Mouse (Mus musculus) MEL (cell line): Measurements from ENCODE around the gene Nefh. TPM values are rescaled to one million over a fixed set of nuclear protein-coding genes. Genes with fewer than 3 reads are reported as not detected.

ENCODE experiments used
- DNase-seq: peaks from one replicate; pipeline ENCODE4 v3.0.0; 2011; ENCODE audit warnings: low read depth, low spot score
- H3K27ac ChIP-seq: 2 replicates; pipeline ENCODE4 v1.5.1; 2012; ENCODE audit warnings: low read depth, mild to moderate bottlenecking, control low read depth, low read length, moderate library complexity; ENCODE audit not compliant: control insufficient read depth
- H3K27me3 ChIP-seq, 2 experiments: fragments of 150-350 bp in 1 of 2; sonication (generic) in 1 of 2; 2 replicates each; pipeline ENCODE4 v1.6.1; 2012; ENCODE audit warnings: low read length in 2 of 2, mild to moderate bottlenecking in 2 of 2, improper control_type of control experiment in 1 of 2, moderate library complexity in 1 of 2; ENCODE audit not compliant: insufficient read depth in 2 of 2, control insufficient read depth in 1 of 2
- H3K36me3 ChIP-seq, 2 experiments: 2 replicates each; pipeline ENCODE4 v1.6.1; 2012 to 2014; ENCODE audit warnings: low read length in 2 of 2, improper control_type of control experiment in 1 of 2, inconsistent platforms in 1 of 2, mild to moderate bottlenecking in 1 of 2; ENCODE audit not compliant: insufficient read depth in 2 of 2, control insufficient read depth in 1 of 2
- H3K4me1 ChIP-seq, 2 experiments: fragments of 150-350 bp in 1 of 2; sonication (generic) in 1 of 2; 2 replicates each; pipeline ENCODE4 v1.6.1; 2012; ENCODE audit warnings: low read length in 2 of 2, improper control_type of control experiment in 1 of 2, mild to moderate bottlenecking in 1 of 2; ENCODE audit not compliant: insufficient read depth in 2 of 2, control insufficient read depth in 1 of 2
- H3K4me3 ChIP-seq, 2 experiments: fragments of 150-350 bp in 1 of 2; sonication (generic) in 1 of 2; 2 replicates each; pipeline ENCODE4 v1.5.1; 2012; ENCODE audit warnings: low read depth in 2 of 2, low read length in 2 of 2, mild to moderate bottlenecking in 2 of 2, moderate library complexity in 2 of 2, control low read depth in 1 of 2, improper control_type of control experiment in 1 of 2; ENCODE audit not compliant: control insufficient read depth in 1 of 2, insufficient read depth in 1 of 2
- H3K79me2 ChIP-seq: 2 replicates; pipeline ENCODE4 v1.6.1; 2012; ENCODE audit warnings: mild to moderate bottlenecking, low read length, moderate library complexity; ENCODE audit not compliant: control insufficient read depth, poor library complexity, insufficient read depth
- H3K9ac ChIP-seq: 2 replicates; pipeline ENCODE4 v1.6.1; 2012; ENCODE audit warnings: low read depth, mild to moderate bottlenecking, control low read depth, low read length, moderate library complexity; ENCODE audit not compliant: control insufficient read depth, poor library complexity, severe bottlenecking
- H3K9me3 ChIP-seq: fragments of 150-350 bp; sonication (generic); replicated peaks from 2 replicates; pipeline ENCODE4 v1.6.1; 2012; ENCODE audit warnings: mild to moderate bottlenecking, low read length, improper control_type of control experiment, moderate library complexity; ENCODE audit not compliant: insufficient read depth
- BHLHE40 ChIP-seq: IDR thresholded peaks from 2 replicates; pipeline ENCODE4 v1.6.1; 2012; ENCODE audit warnings: low read depth, mild to moderate bottlenecking, inconsistent platforms, low read length, improper control_type of control experiment, borderline replicate concordance
- CHD1 ChIP-seq: IDR thresholded peaks from 2 replicates; pipeline ENCODE4 v1.6.1; 2012; ENCODE audit warnings: low read depth, mild to moderate bottlenecking, inconsistent platforms, low read length, improper control_type of control experiment
- CTCF ChIP-seq, 3 experiments: IDR thresholded peaks in 2 of 3; conservative IDR thresholded peaks in 1 of 3; 2 replicates each; pipeline ENCODE4 v1.5.1; 2011 to 2012; ENCODE audit warnings: low read length in 3 of 3, low read depth in 2 of 3, mild to moderate bottlenecking in 2 of 3, improper control_type of control experiment in 1 of 3, inconsistent platforms in 1 of 3, mixed read lengths in 1 of 3, moderate library complexity in 1 of 3; ENCODE audit not compliant: control insufficient read depth in 1 of 3, insufficient read depth in 1 of 3, poor library complexity in 1 of 3, severe bottlenecking in 1 of 3
- E2F4 ChIP-seq: IDR thresholded peaks from 2 replicates; pipeline ENCODE4 v1.6.1; 2011; ENCODE audit warnings: low read depth, low read length, improper control_type of control experiment, borderline replicate concordance
- EP300 ChIP-seq, 2 experiments: IDR thresholded peaks; 2 replicates each; pipeline ENCODE4 v1.6.1; 2011; ENCODE audit warnings: improper control_type of control experiment in 2 of 2, low read length in 2 of 2, low read depth in 1 of 2, mild to moderate bottlenecking in 1 of 2
- ETS1 ChIP-seq: IDR thresholded peaks from 2 replicates; pipeline ENCODE4 v1.6.1; 2012; ENCODE audit warnings: low read depth, mild to moderate bottlenecking, inconsistent platforms, low read length, improper control_type of control experiment, moderate library complexity
- GABPA ChIP-seq: IDR thresholded peaks from 2 replicates; pipeline ENCODE4 v1.6.1; 2012; ENCODE audit warnings: low read depth, mild to moderate bottlenecking, inconsistent platforms, low read length, improper control_type of control experiment, moderate library complexity
- MAX ChIP-seq: IDR thresholded peaks from 2 replicates; pipeline ENCODE4 v1.6.1; 2011; ENCODE audit warnings: low read length, improper control_type of control experiment
- MAZ ChIP-seq: IDR thresholded peaks from 2 replicates; pipeline ENCODE4 v1.6.1; 2012; ENCODE audit warnings: low read depth, mild to moderate bottlenecking, inconsistent platforms, low read length, improper control_type of control experiment
- MEF2A ChIP-seq: IDR thresholded peaks from 2 replicates; pipeline ENCODE4 v1.6.1; 2014; ENCODE audit warnings: low read depth, mild to moderate bottlenecking, inconsistent platforms, low read length, improper control_type of control experiment; ENCODE audit not compliant: poor library complexity, insufficient replicate concordance, severe bottlenecking; ENCODE audit errors: extremely low read depth
- MXI1 ChIP-seq: IDR thresholded peaks from 2 replicates; pipeline ENCODE4 v1.6.1; 2011; ENCODE audit warnings: mild to moderate bottlenecking, low read depth, low read length, improper control_type of control experiment
- NRF1 ChIP-seq: IDR thresholded peaks from 2 replicates; pipeline ENCODE4 v1.6.1; 2014; ENCODE audit warnings: low read depth, mild to moderate bottlenecking, inconsistent platforms, low read length, improper control_type of control experiment, moderate library complexity; ENCODE audit not compliant: poor library complexity, insufficient read depth, severe bottlenecking
- POLR2AphosphoS2 ChIP-seq: IDR thresholded peaks from 2 replicates; pipeline ENCODE4 v1.6.1; 2011; ENCODE audit warnings: low read length, improper control_type of control experiment
- POLR2AphosphoS5 ChIP-seq: IDR thresholded peaks from 2 replicates; pipeline ENCODE4 v1.6.1; 2012; ENCODE audit warnings: low read depth, borderline replicate concordance, mild to moderate bottlenecking, inconsistent platforms, low read length, moderate library complexity, mixed read lengths
- RAD21 ChIP-seq: IDR thresholded peaks from 2 replicates; pipeline ENCODE4 v1.6.1; 2011; ENCODE audit warnings: mild to moderate bottlenecking, low read depth, low read length, improper control_type of control experiment
- SIN3A ChIP-seq: IDR thresholded peaks from 2 replicates; pipeline ENCODE4 v1.6.1; 2012; ENCODE audit warnings: low read length, improper control_type of control experiment, inconsistent platforms
- SMC3 ChIP-seq: IDR thresholded peaks from 2 replicates; pipeline ENCODE4 v1.6.1; 2011; ENCODE audit warnings: low read depth, low read length, improper control_type of control experiment
- UBTF ChIP-seq: IDR thresholded peaks from 2 replicates; pipeline ENCODE4 v1.6.1; 2012; ENCODE audit warnings: low read depth, mild to moderate bottlenecking, inconsistent platforms, low read length, improper control_type of control experiment, moderate library complexity, borderline replicate concordance; ENCODE audit not compliant: insufficient read depth
- ZC3H11A ChIP-seq: IDR thresholded peaks from 2 replicates; pipeline ENCODE4 v1.6.1; 2012; ENCODE audit warnings: low read depth, mild to moderate bottlenecking, inconsistent platforms, low read length, improper control_type of control experiment
- ZKSCAN1 ChIP-seq: IDR thresholded peaks from 2 replicates; pipeline ENCODE4 v1.6.1; 2012; ENCODE audit warnings: low read depth, mild to moderate bottlenecking, inconsistent platforms, low read length, improper control_type of control experiment, moderate library complexity
- ZNF384 ChIP-seq: IDR thresholded peaks from 2 replicates; pipeline ENCODE4 v1.6.1; 2012; ENCODE audit warnings: low read depth, mild to moderate bottlenecking, inconsistent platforms, low read length, improper control_type of control experiment
- polyA plus RNA-seq, 2 experiments: library from polyadenylated mRNA; stranded (reverse) in 1 of 2; unstranded in 1 of 2; fragments of >175 nt in 1 of 2; fragments of >200 nt in 1 of 2; gene quantifications; 2 replicates each; pipeline versions ENCODE4 v1.2.1 to v1.2.4; 2012; ENCODE audit warnings: low replicate concordance in 2 of 2, low read depth in 1 of 2; ENCODE audit not compliant: insufficient read length in 2 of 2, insufficient read depth in 1 of 2, missing spikeins in 1 of 2
- total RNA-seq: library from RNA; depleted of rRNA; stranded (reverse); fragments of 300-350 nt; gene quantifications from 2 replicates; pipeline ENCODE4 v1.2.3, GENCODE M21; 2012

The Nefh gene
- total and polyA plus RNA-seq, 3 experiments: 0.03 TPM; not detected in 2

DNA sequence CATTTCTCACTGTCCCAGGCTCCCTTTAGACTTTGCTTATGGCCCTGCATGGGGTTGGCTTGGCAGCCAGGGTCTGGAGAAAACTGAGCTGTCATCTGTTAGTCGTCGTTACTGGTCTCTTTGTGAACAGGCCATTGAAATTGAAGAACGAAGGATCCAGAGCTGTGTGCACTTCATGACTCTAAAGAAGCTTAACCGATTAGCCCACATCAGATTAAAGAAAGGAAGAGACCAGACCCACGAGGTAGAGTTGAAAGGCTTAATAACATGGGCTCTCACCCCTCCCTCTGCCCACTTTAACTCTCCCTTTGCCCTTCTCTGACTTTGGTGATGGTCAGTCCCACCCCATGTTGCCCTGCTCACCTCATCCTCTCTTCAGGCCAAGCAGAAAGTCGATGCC is 45.9 kb downstream of the Nefh start:
- no peak overlapping the region for H3K4me3 ChIP-seq
- no peak overlapping the region for H3K27ac ChIP-seq
- H3K4me1 ChIP-seq: no peaks in the 10 kb centered on the region
- peaks cover 0 to 17% of the 10 kb centered on the region in 2 experiments; a peak in 2 of 4 replicates for H3K36me3 ChIP-seq
- H3K27me3 ChIP-seq: no peaks in the 10 kb centered on the region
- no peaks in the 10 kb centered on the region for H3K9me3 ChIP-seq
- peaks cover 5% of the 10 kb centered on the region; the same call in 1 of the 2 replicates for H3K79me2 ChIP-seq
- DNase-seq: no peak
- H3K9ac ChIP-seq: no peak overlapping the region
- TF ChIP-seq SMC3 (no peak), BHLHE40 (no peak), EP300 (IDR thresholded peaks at IDR 0.05; ENCODE audit: low read depth in 1 of 2, low read length in 2 of 2) (no peak), GABPA (no peak)

DNA sequence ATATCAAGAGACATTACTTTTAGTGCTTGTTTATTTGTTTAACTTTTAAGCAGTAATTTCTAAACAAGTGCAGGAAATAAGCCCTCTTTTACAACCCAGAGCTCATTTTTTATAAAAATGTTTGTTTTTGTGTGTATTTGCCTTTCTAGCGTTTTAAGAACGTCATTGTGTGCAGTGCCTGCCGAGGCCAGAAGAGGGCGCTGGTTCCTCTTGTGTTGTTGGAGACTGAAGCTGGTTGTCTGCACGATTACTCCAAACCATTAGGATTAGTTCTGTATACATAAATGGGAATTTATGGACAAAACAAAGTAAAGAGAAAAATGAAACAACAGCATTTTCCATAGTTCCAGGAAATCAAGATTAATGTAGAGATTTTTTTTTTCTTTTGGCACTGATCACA is 47.4 kb downstream of the Nefh start:
- Histone ChIP-seq H3K9me3 (no peaks in the 10 kb centered on the region), H3K79me2 (peaks cover 18% of the 10 kb centered on the region), H3K27me3 (no peaks in the 10 kb centered on the region), H3K36me3 (peaks cover 7 to 16% of the 10 kb centered on the region in 2 experiments), H3K27ac (no peak overlapping the region), H3K9ac (no peak overlapping the region), H3K4me1 (peaks cover 2 to 4% of the 10 kb centered on the region in 2 experiments; a peak in 2 of 4 replicates), H3K4me3 (no peak overlapping the region)
- peak; percentile 83 for DNase-seq
- TF ChIP-seq SMC3 (peak; percentile 58), ZC3H11A (peak; percentile 20; the same call in 1 of the 2 replicates), RAD21 (peak; percentile 17), ZKSCAN1 (no peak), POLR2AphosphoS2 (no peak), CTCF (IDR thresholded peaks at IDR 0.05 in 2 of 3, conservative IDR thresholded peaks at IDR 0.05 in 1 of 3; ENCODE audit: control insufficient read depth in 1 of 3, insufficient read depth in 1 of 3, low read depth in 2 of 3, low read length in 3 of 3, poor library complexity in 1 of 3, severe bottlenecking in 1 of 3) (peak; percentile 86 to 91 (median 87))

DNA sequence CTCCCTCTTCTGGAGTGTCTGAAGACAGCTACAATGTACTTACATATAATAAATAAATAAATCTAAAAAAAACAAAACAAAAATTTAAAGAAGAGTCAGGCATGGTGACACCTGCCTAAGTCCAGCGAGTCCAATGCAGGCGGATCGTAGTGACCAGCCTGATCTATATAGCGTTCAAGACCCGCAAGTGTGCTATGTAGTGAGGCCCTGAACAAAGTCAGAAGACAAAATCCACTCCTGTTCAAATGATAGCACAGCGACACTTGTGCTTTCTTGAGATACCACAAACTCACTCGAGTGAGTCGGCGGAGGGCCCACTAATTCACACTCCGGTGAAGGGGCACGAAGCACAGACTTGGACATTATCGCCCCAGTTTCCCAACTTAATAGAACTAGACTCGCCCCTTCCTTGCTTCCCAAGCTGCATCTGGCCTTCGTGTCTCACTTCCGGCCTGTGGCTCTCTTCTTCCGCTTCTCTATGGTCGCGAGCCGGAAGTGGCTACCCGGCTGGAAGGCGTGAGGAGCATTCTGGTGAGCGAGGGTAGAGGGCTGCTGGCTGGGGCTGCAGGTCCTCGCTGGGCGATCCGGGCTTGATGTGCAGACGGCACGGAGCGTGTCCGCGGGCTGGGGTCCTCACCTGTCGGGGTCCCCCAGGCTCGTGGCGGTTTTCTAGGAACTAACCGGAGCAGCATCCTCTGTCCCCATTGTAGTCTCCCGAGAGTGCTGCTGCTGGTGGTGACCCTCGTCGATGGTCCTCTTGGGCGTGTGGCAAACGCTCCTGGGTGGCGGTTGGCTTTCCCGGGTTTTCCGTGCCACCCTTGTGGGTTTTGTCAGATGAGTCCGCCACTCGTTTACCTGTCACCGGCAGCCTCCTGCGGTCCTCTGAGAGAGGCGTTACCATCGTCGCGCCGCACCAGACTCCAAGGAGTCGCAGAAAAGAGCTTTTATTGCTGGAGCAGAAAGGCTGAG is 52.7 kb downstream of the Nefh start, which contains the start of gene Thoc5:
Gene Thoc5 (plus strand): TSS at position 473 of the 969 bp plus-strand sequence.
- H3K4me3 ChIP-seq: peak within 1 kb of the TSS; percentile 61 to 89
- H3K9ac ChIP-seq: peak within 1 kb of the TSS; percentile 98
- no peaks in the 10 kb centered on the region for H3K27me3 ChIP-seq
- H3K9me3 ChIP-seq: no peaks in the 10 kb centered on the region
- peaks cover 2 to 4% of the 10 kb centered on the region in 2 experiments; a peak in 2 of 4 replicates for H3K4me1 ChIP-seq
- H3K27ac ChIP-seq: peak within 1 kb of the TSS; percentile 97
- H3K79me2 ChIP-seq: peaks cover 24% of the 10 kb centered on the region
- H3K36me3 ChIP-seq: peaks cover 0 to 7% of the 10 kb centered on the region in 2 experiments; a peak in 3 of 4 replicates
- peak; percentile 96 for DNase-seq
- 0 out of 2 replicates have a peak, but pooled peaks have one; percentile 2 for TF ChIP-seq NRF1
- TF ChIP-seq RAD21: no peak
- peak; percentile 99 for TF ChIP-seq POLR2AphosphoS2
- no peak for TF ChIP-seq ZNF384
- 0 out of 2 replicates have a peak, but pooled peaks have one; percentile 28 for TF ChIP-seq ETS1
- no peak for TF ChIP-seq POLR2AphosphoS5
- TF ChIP-seq CHD1: no peak
- no peak for TF ChIP-seq GABPA
- TF ChIP-seq UBTF: 0 out of 2 replicates have a peak, but pooled peaks have one; percentile 54
- TF ChIP-seq MEF2A: no peak
- TF ChIP-seq SIN3A: peak; percentile 98
- TF ChIP-seq MAX: peak; percentile 87; the same call in 1 of the 2 replicates
- no peak for TF ChIP-seq BHLHE40
- TF ChIP-seq MAZ: no peak
- TF ChIP-seq MXI1: peak; percentile 97
- TF ChIP-seq E2F4: no peak; the same call in 1 of the 2 replicates
- peak in 1 of 2 experiments; percentile 4; a peak in 1 of 4 replicates for TF ChIP-seq EP300 (IDR thresholded peaks at IDR 0.05; ENCODE audit: low read depth in 1 of 2, low read length in 2 of 2)
